Mouse (Mus musculus) natural killer cell, adult 2 months (primary cell): Measurements from ENCODE around the gene Cers3.

Experiments used
- DNase-seq, 2 experiments: peaks; one replicate each; pipeline ENCODE4 v3.0.0; 2022; ENCODE audit warnings: low spot score in 2 of 2

Gene Cers3

DNA sequence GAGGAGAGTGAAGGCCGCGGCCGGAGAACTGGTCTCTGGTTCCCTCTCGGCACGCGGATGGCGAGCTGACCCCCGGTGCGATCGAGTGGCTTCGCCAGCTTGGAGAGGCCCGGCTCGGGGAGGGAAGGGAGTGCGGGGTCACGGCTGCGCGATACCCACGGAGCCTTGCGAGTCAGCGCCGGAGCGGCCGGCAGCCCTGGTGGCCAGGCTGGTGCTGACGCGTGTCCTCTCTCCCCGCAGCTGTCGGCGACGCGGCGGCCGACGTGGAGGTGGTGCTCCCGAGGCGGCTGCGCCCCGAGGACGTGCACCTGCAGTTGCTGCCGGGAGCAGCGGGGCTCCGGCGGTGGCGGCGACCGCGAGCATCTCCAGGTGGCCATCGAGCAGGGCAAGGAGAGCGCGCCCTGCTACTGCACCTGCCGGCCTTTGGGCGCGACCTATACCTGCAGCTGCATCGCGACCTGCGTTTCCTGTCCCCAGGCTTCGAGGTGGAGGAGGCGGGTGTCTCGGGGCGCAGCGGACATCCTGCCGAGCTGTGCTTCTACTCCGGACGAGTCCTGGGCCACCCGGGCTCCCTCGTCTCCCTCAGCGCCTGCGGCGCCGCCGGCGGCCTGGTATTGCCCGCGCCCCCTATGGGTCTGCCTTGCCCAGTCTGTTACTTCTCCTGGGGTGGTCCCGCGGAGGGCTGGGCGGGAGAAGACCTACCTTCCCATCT, 96.9 kb downstream of the Cers3 start:
- DNase-seq, result peak; percentile 24 to 37

DNA sequence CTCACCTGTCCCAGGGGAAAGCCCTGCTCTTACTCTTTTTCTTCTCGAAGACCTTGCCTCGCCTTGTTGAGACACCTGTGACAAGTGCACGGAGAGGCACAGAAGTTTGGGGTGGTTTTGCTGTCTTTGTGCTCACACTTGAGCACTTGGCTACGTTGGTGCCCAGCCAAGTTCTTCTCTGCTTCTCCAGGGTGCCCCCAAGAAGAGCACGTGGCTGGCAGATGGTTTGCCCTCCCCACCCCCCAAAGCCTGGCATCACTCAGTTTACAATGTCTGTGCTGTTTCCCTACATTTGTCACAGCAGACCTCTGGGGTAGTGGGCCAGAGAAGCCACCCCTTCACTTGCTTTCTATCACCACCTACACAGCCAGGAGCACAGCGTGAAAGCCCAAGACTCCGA, 97.9 kb downstream of the Cers3 start:
- no peak for DNase-seq

DNA sequence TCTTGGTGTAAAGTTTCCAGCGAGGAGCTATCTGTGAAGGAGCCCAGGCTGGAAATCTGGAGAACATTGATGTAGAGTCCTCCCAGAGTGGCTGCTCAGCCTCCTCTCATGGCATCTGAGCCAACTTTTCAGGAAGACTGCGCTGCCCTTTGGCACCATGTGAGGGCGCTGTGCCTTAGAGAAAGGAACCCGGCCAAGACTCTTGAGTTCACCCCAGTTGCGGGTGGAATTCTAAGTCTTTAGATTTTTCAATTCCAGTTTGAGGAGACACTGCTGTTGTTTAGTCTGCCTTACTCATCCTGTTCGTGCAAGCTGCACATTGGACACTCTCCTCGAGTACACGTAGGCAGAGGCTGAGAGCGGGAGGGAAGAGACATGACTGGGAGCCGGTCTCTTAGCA, 98.7 kb downstream of the Cers3 start:
- peak in 1 of 2 experiments; percentile 3 for DNase-seq

- no peak for DNase-seq
These were observed 100.5 kb downstream of the Cers3 start for GRCm38 (mm10) chr7:66843846-66844245.

- no peak for DNase-seq
These were observed 103.3 kb downstream of the Cers3 start for GRCm38 (mm10) chr7:66846582-66846981.

GRCm38 (mm10) chr7:66847299-66847698, 104.0 kb downstream of the Cers3 start:
- no peak for DNase-seq

- no peak for DNase-seq
These were observed 106.0 kb downstream of the Cers3 start for GRCm38 (mm10) chr7:66849316-66849715.

- no peak for DNase-seq
These were observed 108.9 kb downstream of the Cers3 start for GRCm38 (mm10) chr7:66852164-66852563.

DNA sequence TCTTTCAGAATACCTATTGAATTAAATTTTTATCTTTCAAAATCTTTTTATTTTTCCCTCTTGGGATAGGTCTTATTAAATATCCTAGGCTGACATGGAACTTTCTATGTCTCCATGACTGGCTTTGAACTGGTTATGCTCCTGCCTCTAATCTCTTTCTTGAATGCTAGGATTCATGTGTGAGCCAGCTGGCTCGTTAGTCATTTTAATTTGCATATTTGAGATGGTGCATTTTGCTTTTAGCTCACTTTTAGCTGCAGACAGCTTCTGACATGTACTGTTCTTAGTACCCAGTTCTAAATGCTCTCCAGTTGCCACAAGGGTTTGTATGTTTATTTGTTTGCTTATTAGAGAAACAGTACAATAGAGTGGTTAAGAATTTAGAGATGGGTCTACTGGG, 114.3 kb downstream of the Cers3 start:
- no peak for DNase-seq

DNA sequence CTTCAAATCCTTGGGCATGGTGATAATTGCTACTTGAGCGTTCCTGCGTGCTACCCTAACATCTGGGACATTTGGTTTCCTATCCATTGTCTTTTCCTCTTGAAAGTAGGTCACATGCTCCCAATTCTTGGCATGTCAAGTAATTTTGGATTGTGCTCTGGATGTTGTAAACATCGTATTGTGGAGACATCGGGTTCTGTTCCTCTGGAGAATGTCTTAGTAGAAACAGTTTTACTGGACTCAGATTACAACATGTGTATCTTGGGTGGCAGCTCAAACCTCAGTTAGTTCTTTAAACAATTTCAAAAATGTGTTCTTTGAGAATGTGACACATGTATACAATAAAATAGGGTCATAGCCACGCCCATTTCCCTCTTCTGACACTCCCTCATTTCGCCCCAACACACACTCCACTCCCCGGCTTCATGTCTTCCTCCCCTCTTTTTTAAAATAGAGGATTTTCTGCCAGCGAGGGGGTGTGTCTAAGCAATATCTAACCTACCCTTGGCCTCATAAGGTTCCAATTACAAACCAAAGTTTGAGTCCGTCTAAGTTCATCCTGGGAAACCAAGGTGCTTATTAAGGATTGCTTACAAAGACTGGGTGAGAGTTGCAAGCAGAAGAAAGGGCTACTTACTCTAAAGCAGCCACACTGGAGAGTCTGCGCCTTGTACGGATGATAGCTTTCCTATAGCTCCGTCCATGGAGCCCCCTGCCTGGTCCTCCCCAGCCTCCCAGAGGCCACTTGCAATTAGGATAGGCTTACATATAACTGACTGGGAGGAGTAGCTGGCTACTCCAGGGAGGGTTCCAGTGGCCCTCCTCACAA, 115.2 kb downstream of the Cers3 start:
- no peak for DNase-seq

DNA sequence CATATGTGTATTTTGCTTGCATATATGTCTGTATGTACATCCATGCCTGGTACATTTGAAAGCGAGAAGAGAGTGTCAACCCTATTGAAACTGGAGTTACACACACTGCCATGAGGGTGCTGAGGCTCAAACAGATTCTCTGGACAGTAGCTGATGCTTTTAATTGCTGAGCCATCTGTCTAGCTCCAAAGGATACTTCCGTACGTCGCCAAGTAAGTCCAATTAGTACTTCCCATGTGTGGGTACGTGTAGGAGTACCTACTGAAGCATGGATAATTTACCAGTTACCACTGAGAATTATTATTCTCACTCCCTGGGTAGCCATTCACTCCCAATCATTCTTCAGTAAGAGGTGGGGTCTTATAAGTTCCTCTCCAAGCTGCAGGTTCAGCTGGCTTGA, 115.9 kb downstream of the Cers3 start:
- no peak for DNase-seq

DNA sequence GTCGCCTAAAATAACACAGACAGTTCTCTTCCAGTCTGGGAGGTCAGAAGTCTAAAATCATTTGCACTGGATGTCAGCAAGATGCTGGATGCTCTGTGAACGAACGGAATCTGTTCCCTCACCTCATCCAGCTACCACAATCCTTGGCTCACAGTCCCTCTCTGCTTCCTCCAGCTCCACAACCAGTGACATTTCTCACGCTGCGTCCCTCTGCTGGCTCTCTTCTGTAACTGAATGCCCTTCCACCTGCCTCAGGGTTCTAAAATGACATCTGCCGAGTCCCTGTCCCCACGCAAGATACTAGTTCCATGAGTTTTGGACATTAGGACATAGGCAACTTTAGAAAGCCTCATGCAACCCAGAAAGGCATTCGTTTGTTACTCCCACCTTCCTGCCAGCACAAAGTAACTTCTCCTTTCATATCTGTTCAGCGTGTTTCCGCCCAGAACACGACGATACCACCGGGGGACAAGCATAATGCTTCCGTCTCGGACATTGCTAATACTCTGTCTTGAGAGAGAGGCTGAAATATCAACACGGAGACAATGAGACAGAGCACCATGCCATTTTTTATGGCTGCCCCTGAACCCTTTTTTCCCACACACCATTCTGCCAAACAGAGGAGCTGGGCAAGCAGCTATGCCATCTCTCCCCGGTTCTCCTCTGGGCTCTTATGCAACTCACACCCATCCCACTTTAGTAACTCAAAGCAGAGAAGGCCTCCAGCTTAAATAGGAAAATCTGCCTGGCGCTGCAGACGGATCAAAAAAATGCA, 123.8 kb downstream of the Cers3 start:
- DNase-seq, result no peak

GRCm38 (mm10) chr7:66867719-66868501, 124.6 kb downstream of the Cers3 start:
- no peak for DNase-seq

DNA sequence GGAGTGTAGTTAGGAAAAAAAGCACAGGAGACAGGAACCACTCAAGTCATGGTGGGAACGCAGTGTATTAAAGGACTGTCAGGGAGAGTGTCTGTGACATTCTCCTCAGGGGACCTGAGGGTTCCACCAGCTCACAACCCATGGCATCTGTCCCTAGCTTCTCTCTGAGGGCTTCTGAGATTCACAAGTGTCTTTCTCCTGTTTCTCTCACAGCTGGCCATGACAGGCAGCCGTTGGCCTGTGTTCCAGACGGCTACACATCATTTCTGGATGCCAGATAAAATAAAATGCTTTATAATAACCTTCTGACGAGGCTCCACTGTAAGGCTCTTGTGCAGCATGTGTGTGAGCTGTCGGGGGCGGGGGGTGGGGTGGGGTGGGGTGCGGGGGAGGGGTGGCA, 128.2 kb downstream of the Cers3 start:
- no peak for DNase-seq

DNA sequence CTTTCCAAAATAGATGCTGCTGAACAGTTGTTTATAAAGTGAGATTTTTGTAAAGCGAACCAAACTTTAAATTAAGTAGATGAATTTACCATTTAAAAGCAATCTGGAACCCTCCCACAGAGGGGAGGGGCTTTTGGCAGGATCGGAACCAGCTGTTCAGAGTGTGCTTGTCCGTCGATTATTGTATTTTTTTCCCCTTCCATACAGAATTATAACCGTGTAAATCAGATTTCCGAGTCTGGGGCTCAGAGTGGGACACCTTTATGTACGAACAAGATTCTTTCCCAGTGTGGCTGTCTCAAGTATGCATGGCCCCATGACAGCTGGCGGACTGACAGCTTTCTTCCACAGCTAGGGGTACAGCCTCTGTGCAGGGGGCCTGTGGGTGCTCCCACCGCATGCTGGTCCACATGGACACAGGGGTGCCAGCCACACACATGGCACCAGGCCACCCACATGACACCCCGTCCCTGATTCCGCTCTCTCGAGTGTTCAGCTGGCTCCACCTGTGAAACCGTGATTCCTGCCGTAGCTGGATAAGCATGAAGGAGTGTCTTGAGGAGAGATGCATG, 128.7 kb downstream of the Cers3 start:
- DNase-seq, result no peak

DNA sequence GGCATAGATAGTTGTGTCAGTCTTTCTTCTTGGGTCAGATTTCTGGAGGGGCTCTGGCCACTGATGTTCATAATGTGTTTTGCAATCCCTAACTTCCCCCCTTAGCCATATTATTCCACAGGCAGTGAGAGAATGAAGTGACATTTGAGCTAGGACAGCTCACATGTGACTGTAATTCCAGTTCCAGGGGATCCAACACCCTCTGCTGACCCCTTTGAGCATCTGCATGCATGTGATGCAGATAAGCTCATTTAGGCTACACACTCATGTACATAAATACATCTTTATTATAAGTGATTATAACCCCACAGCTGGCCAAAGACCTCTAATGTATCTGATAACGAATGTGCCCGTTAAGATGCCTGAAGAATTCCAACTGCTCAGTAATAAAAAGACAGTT, 129.9 kb downstream of the Cers3 start:
- no peak for DNase-seq
